Mouse (Mus musculus) brain, adult 10 weeks (tissue): Measurements from ENCODE around the gene Sprr2b. TPM values are rescaled to one million over a fixed set of nuclear protein-coding genes. Genes with fewer than 3 reads are reported as not detected.

Experiments used
- polyA plus RNA-seq: library from polyadenylated mRNA; stranded (reverse); fragments of 350-450 nt; fragmentation: Illumina TruSeq; extraction: RNeasy Lipid Tissue Mini Kit (QIAGEN cat#74804); gene quantifications from one replicate; pipeline ENCODE4 v1.2.3, GENCODE M21; 2015; ENCODE audit warnings: low read depth, low replicate concordance

The Sprr2b gene
- not detected for polyA plus RNA-seq

DNA sequence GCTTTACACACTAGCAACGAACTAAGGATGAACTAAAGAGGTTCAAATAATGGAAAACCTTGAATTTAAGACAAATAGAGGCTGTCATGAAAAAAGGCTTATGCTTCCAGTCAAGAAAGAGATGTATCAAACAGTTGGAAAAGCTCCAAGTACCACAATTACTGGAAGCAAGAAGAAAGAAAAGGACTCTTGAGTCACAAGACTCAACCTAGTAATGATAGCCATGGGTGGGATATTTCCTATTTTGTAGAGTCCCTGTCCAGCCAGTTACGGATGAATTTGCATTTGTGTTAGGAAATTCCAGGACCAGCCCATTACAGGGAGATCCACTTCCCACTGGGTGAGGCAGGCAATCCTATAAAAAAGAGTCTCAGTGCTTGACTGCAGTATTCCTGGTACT lies at the start of gene Sprr2b:
Gene Sprr2b (plus strand): TSS at position 301 of the 400 bp plus-strand sequence.

DNA sequence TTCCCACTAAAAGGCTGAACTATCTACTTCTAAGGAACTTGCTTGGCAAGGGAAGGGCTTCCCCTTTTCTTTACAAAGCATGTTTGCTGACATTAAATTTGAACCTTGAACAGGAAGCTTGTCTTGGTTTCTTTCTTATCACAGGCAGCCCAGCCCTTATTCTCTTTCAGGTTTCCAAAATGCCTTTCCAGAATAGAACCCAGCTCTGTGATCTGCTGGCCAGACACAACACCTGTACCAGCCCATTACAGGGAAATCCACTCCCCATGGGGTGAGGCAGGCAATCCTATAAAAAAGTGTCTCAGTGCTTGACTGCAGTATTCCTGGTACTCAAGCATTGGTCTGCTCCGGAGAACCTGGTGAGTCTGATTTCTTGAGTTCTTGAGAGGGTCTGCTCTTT lies 31.3 kb upstream of the Sprr2b start, which contains the start of gene Sprr2a3:
Gene Sprr2a3 (plus strand): TSS at position 317 of the 400 bp plus-strand sequence.

DNA sequence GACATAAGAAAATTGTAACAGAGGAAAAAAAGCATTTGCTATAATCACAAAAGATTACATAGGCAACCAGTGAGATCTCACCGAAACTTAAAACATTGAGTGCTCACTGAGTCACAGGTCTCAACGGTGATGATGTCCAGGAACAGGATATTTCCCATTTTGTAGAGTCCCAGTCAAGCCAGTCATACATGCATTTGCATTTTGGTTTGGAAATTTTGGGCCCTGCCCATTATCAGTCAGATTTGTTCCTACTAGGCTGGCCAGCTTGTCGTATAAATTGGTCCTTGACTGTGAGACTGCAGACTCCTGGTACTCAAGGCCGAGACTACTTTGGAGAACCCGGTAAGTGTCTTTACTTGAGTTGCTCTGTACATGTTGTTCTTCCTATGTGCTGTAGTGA lies 22.4 kb downstream of the Sprr2b start, which contains the start of gene Sprr2d:
Gene Sprr2d (plus strand): TSS at position 301 of the 400 bp plus-strand sequence.

DNA sequence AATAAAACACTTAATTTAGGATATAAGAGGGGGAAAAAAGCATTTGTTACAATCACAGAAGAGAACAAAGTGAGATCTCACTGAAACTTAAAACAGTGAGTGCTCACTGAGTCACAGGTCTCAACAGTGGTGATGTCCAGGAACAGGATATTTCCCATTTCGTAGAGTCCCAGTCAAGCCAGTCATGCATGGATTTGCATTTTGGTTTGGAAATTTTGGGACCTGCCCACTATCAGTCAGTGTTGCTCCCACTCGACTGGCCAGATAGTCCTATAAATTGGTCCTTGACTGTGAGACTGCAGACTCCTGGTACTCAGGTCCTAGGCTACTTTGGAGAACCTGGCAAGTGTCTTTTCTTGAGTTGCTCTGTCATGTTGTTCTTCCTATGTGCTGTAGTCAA lies 35.4 kb downstream of the Sprr2b start, which contains the start of gene Sprr2e:
Gene Sprr2e (plus strand): TSS at position 301 of the 400 bp plus-strand sequence.

DNA sequence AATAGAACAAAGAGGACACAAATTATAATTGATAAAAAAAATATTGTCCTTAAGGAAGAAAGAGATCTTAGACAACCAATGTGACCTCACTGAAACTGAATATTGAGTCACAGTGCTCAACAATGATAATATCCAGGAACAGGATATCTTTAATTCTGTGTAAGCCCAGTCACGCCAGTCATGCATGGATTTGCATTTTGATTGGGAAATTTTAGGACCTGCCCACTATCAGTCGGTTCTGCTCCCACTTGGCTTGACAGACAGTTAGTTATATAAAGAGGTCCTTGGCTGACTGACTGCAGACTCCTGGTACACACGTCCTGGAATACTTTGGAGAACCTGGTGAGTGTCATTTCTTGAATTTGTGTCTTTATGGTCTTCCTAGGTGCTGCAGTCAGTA lies 48.5 kb downstream of the Sprr2b start, which contains the start of gene Sprr2f:
Gene Sprr2f (plus strand): TSS at position 301 of the 400 bp plus-strand sequence.

Other genes with a start within 250 kb of the Sprr2b start
- 1.9 TPM for gene Lor, start 233.5 kb upstream of the Sprr2b start, polyA plus RNA-seq
- gene Prr9, start 192.7 kb upstream of the Sprr2b start, polyA plus RNA-seq, result not detected
- gene Lelp1, start 173.9 kb upstream of the Sprr2b start, polyA plus RNA-seq, result not detected
- not detected for gene Sprr2a1, start 100.8 kb upstream of the Sprr2b start, polyA plus RNA-seq
- not detected for gene Sprr2a2, start 100.7 kb upstream of the Sprr2b start, polyA plus RNA-seq
- not detected for gene Sprr2a3, start 31.2 kb upstream of the Sprr2b start, polyA plus RNA-seq
- not detected for gene Sprr2d, start 22.5 kb downstream of the Sprr2b start, polyA plus RNA-seq
- gene Sprr2e, start 35.5 kb downstream of the Sprr2b start, polyA plus RNA-seq, result not detected
- not detected for gene Sprr2f, start 48.6 kb downstream of the Sprr2b start, polyA plus RNA-seq
- not detected for gene Sprr2h, start 69.1 kb downstream of the Sprr2b start, polyA plus RNA-seq
- gene Sprr2i, start 91.4 kb downstream of the Sprr2b start, polyA plus RNA-seq, result not detected
- gene Sprr2j-ps, start 101.5 kb downstream of the Sprr2b start, polyA plus RNA-seq, result not detected
- gene Gm9774, start 112.8 kb downstream of the Sprr2b start, polyA plus RNA-seq, result 4.1 TPM
- gene Sprr2k, start 116.0 kb downstream of the Sprr2b start, polyA plus RNA-seq, result not detected
- not detected for gene Sprr1b, start 122.2 kb downstream of the Sprr2b start, polyA plus RNA-seq
- not detected for gene Sprr3, start 142.1 kb downstream of the Sprr2b start, polyA plus RNA-seq
- not detected for gene Sprr1a, start 169.3 kb downstream of the Sprr2b start, polyA plus RNA-seq
- gene Sprr4, start 183.9 kb downstream of the Sprr2b start, polyA plus RNA-seq, result not detected
- not detected for gene 2310046K23Rik, start 217.9 kb downstream of the Sprr2b start, polyA plus RNA-seq